Mouse (Mus musculus): Measurements from ENCODE around the gene Ociad2.

- no peak for TF ChIP-seq EP300 (IDR thresholded peaks at IDR 0.05; ENCODE audit: low read depth)
- TF ChIP-seq CTCF (IDR thresholded peaks at IDR 0.05; ENCODE audit: low read depth) = no peak
Observed at GRCm38 (mm10) chr5:73324526-73325170, 16.2 kb downstream of the Ociad2 start.
